Mouse (Mus musculus) frontal cortex, postnatal 10 days (tissue): ENCODE measurements around the gene Ascc1.

ENCODE experiments used
- DNase-seq, 2 experiments: peaks; one replicate each; pipeline ENCODE4 v3.0.0; 2022; ENCODE audit warnings: low spot score in 2 of 2, mixed read lengths in 1 of 2

The Ascc1 gene

DNA sequence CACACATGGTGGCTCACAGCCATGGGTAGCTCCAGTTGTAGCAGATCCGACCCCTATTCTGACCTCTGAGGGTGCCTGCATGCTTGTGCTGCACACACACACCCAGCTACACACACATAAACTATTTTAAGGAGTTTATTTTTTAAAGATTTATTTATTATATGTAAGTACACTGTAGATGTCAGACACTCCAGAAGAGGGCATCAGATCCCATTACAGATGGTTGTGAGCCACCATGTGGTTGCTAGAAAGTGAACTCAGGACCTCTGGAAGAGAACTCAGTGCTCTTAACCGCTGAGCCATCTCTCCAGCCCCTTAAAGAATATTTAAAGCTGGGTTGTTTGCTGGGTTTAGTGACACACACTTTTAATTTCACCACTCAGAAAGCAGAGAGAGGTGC is 16.7 kb downstream of the Ascc1 start:
- no peak for DNase-seq

DNA sequence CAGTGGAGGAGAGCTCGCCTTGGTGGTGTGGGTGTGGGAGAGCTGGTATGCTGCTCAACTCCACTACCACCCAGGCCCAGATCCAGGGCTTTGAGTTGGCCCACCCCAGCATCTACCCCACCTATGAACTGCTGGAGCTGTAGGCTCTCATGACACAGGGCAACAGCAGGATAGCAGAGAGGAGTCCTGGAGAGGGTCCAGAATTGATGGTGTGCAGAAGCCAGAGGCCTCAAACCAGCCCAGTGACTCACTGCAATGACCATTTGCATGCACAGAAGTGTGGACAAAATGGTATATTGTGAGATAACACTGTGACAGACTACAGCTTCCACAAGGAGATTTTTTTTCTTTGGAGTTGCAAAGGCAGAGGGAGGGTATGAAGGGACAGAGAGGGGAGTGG is 21.1 kb downstream of the Ascc1 start:
- DNase-seq, result no peak

DNA sequence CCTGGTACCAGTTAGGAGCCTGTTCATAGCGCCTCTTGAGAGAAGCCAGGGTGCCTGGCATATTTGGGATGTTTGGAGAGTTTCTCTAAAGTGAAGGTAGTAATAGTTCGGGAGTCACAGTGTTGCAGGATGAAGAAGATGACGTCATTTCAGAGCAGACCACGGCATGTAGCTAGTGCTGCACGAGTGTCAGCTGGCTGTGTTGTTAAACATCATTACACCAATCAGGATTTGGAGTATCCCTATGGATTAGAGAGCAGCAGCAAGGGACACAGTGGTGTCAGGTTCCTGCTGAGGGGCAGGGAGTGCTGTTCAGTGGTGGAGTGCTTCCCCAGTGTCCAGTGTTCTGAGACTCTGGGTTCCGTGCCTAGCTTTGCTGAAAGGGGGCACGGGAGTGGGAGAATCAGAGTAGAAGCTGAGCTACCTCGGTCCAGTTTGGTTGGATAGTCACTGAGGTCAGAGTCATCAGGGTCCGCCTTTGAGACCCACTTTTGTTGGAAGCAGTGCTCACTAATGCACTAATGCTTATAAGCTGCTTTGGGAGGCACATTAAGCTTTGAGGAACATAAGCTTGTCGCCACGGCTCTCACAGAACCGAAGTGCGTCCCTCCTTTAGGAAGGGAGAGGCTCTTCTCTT is 24.3 kb downstream of the Ascc1 start:
- DNase-seq, result no peak

DNA sequence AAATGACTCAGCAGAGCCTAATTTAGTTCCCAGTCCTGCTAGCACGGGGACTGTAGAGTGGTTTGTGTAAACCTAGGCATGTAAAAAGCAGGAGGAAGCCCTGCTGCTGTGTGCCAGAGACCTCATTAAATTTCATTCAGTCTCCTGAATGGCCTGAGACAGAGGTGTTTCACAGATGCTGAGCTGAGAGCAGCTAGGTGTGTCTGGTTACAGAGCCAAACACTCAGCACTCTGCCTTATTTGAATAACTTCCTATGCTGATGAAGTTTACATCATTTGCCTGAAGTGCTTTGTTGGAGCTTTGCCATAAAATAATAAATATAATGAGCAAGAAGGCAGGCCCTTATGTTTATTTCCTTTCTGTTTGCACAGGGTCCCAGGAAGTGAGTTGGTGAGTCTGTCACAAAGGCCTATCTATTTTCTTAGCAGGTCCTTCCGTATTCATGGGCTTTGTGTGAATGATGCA is 25.0 kb downstream of the Ascc1 start:
- no peak for DNase-seq

DNA sequence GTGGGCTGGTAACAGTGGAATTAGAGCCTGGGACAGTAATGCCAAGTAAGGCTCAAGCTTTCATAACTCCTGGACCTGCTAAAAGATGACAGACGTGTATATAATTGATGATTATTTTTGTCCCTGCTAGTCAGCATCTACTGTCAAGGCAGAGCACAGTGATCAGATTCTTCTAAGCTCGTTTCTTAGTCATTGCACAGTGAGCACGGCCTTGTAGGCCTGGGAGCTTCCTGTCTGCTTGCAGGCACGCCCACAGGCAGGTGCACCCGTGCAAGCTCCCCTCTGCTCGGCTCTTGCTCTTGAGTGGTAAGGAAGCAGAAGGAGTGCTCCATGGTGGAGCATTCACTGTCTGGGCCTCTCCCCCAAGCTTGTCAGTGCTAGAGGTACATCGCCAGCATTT is 25.6 kb downstream of the Ascc1 start:
- DNase-seq, result no peak

DNA sequence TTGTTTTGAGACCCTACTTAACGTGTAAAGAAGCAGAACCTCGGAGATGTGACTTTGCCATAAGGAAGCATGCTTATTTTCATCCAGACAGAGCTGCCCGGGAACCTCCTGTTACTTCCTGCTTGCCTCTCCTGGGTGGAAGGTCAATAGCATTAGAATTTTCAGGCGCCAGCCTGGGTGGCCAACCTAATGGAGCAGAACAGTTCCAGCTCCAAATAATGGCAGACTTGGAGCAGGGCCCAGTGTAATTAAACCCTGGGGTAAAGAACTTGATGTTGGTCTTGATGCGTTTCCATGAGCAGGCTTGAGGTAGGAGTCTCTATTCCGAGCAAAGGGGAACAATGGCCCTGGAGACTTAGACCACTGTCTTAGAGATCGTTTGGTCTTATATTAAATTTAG is 26.4 kb downstream of the Ascc1 start:
- DNase-seq, result no peak

DNA sequence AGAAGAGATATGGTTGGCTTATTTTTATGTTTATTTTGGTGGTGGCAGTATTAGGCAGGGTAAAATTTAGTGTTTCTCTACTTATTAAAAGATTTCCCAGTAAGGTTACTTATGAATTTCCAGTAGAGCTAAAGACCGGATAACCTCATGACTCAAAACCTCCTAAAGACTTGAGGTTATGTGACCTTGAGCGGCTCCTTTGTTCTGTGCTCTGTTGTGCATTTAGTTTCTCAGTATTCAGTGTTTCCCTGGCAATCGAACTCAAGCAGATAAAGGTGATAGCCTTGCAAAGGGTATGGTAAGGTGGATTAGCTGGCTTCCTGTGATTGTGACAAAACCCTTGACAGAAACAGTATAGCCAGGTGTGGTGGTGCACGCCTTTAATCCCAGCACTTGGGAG is 26.8 kb downstream of the Ascc1 start:
- no peak for DNase-seq

DNA sequence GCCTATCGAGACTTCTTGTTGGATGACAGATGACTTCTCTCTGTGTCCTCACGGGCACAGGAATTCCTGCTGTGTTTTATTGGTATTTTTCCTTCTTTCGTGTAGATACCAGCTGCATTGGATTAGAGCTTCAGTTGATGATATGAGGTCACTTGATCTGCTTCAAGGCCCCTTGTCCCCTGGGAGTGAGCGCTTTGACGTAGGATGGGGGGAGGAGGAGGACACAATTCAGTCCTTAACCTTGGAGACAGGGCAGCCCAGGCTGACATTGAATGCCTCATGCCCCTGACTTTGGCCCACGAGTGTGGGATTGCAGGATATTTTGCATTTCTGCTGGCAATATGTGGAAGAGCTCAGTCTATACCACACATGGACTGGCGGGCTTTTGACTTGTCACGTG is 29.0 kb downstream of the Ascc1 start:
- no peak for DNase-seq

DNA sequence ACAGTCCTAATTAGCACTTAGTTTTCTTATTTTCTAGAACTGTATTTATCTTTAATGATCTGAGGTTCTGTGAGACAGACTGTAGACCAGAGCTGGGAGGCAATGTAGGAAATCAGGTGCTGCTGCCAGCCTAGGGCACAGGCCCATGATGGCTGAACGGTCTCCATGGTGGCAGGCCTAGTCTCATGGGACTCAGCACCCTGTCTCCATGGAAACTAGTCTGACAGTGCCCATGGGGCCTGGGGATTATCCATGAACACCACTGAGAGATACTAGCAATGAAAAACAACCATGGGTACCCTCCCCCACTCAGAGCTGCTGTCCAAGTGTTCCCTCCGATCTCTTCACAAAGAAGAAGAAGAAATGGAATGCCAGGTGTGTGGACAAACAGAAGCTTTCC is 29.4 kb downstream of the Ascc1 start:
- no peak for DNase-seq

DNA sequence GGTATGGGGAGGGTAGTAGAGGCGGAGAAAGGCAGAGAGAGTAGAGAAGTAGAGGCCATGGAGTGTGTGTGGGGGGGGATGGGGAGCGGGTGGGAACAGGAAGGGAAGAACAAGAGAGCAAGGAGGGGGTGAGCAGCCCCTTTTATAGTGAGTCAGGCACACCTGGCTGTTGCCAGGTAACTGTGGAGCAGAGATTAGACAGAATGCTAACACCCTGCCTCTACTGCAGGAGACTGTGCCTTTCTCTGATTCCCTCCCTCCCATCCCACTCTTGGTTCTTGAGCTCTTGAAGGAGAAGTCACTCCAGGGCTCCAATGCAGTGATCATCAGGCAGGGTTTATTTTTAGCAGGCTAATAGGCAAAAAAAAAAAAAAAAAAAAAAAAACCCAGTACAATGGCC is 30.0 kb downstream of the Ascc1 start:
- DNase-seq, result no peak

DNA sequence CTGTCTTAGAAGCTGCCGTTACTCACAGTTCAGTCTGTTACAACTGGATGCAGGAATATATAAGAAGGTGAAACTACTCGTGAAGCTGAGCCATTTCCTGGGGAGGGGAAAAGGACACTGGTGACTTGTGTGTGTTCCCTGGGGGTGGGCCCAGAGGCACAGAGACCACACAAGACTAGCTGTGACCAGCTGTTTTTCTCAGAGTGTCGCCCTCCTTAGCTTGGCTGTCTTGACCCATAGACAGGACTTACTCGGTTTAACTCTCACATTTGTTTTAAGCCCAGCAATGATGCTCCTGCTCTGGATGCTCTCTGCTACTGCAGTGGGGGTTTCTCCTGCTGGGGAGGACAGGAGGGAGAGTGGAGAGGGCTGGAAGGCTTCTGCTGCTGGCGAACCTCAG is 30.5 kb downstream of the Ascc1 start:
- no peak for DNase-seq

DNA sequence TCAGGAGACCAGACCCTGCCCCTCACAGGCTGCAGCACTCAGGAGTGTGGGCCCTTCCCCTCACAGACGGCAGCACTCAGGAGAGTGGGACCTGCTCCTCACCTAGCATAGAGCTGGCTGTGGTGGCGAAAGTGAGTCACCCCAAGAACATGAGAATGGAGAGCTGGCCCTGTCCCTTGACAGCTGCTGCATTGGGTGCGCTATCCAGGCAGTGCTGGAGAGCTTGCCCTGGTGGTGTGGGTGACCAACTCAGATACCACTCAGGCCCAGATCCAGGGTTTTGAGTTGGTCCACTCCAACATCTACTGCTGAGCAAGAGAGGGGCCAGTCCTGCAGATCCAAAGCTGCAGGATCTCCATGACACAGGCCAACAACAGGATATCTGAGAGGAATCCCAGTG is 32.0 kb downstream of the Ascc1 start:
- no peak for DNase-seq

DNA sequence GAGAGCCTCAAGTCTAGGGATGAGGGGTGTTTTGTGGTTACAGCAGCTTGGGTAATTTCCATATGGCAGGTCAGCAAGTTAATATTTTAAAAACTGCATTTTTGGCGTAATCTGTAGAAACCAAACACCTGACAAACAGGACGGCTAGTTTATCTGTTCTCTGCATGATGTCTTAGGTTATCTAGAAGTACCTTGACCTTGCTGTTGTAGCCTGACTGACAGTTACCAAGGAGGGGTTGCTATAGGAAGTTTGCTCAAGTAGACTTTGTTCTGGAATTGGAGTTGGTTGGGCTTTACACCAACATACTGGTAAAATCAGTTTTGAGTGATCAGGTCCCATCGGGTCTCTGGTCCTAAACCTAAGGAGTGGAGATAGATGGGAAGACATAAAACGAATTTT is 33.1 kb downstream of the Ascc1 start:
- no peak for DNase-seq

DNA sequence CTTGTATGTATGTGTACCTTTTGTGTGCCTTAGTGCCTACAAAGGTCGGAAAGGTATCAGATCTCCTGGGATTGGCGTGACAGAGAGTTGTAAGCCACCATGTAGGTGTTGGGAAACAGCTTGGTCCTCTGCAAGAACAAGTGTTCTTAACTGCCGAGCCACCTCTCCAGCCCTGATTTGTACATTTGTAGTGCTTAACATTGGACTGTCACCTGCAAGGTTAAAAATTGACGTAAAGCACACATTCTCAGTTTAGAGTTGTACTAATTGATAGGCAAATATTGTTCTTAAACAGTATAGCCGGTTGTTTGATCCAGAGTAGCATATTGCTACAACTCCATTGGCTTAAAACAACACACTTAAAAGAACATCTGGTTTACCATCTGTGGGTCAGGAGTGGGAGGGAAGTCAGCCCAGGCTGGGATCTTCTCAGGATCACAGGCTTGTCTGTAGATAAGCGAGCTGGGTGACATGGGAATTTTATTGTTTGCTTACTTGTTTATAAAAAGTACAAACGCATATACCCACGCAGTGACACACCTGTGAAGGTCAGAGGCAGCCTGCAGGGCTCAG is 39.8 kb downstream of the Ascc1 start:
- no peak for DNase-seq

DNA sequence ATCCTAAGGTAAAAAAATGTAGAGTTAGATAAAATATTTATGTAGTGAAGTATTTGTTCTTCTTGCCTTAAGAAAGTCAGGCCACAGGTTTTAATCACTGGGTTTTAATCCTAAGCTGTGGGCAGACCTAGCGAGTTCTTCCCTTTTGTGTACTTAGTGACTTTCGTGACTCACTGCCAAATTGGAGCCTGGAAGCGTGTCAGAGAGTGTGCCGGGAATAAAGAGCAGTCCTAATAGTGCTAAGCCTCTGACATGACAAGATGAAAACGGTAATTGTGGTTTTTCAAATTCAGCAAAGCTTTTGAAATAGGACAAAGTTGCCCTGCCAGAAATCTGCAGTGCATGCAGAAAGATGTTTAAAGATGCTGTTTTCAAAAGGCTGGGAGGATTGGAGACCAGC is 44.1 kb downstream of the Ascc1 start:
- DNase-seq, result peak in 1 of 2 experiments; percentile 33

DNA sequence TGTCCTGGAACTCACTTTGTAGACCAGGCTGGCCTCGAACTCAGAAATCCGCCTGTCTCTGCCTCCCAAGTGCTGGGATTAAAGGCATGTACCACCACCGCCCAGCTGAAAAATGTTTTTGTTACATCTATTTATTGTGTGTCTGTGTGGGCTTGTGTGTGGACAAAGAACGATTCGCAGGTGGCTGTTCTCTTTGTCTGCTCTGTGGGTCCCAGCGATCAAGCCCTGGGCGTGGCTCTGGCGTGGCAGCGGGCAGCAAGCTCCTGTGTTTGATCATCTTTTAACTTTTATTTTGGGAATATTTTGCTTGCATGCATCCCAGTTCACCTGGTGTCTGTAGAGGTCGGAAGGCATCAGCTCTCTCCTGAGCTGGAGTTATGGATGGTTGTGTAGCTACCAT is 48.0 kb downstream of the Ascc1 start:
- no peak for DNase-seq

DNA sequence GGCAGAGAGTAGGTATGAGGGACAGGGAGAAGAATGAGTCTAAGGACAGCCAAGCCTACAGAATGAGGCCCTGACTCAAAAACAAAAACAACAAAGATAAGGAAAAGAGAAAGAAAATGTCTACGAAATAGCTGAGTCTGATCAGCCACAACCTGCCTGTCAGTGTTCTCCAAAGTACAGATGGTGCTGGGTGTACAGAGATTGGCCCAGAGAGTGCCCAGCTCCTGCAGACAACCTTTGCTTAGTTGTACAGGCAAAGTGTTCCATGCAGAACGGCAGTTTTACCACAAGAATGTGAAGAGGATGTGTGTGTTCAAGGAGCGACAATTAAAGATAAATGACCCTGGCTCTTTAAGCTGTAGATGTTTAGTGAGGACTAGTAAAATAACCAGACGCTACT is 50.5 kb downstream of the Ascc1 start:
- DNase-seq, result no peak

DNA sequence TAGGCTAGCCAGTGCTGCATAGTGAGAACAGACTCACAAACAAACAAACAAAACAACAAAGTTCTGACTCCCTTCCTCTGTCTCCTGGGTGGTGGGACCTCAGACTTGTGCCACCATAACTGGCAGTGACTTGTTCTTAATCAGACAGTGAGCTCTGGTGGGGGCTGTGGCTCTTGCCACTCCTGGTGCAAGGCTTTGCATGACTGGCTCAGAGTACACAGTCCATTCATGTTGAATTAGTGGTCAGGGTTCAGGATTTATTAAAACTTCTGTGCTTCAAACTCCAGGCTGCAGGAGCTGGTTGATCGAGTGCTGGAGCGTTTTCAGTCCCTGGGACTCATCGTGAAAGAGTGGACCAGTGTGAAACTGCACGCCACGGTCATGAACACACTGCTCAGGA is 59.6 kb downstream of the Ascc1 start:
- DNase-seq, result no peak

DNA sequence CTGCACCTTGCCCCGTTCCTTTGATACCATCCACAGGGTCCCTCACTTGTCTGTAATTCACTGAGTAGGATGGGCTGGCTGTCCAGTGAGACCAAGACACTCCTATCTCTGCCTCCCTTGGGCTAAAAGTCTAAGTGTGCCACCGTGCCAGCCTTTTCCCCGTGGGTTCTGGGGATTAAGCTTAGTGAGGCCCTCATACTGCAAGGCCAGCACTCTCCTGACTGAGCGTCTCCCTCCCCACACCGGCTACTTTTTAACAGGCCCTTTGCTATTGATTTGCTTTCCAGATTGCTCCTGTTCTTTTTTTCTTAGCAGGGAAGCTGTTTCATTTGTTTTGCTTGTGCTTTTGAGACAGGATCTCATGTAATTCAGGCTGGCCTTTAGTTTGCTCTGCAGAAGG is 60.3 kb downstream of the Ascc1 start:
- no peak for DNase-seq

DNA sequence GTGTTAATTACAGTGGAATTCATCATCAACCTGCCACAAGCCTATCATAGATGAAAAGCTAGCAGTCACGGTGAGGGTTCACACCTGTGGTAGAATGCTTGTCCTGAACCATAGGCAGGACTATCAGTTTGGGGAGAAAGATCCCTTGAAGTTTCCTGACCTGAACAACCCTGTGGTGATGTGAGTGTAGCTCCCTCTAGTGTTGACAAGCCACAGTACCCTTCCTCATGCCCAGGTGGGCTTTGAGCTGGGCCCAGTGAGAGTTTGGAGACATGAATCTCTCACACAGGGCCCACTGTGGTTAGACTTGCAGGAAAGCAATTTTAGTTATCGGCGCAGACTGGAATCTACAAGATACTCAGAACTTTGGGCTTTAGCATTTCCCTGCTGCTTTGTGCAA is 63.9 kb downstream of the Ascc1 start:
- peak in 1 of 2 experiments; percentile 22 for DNase-seq

DNA sequence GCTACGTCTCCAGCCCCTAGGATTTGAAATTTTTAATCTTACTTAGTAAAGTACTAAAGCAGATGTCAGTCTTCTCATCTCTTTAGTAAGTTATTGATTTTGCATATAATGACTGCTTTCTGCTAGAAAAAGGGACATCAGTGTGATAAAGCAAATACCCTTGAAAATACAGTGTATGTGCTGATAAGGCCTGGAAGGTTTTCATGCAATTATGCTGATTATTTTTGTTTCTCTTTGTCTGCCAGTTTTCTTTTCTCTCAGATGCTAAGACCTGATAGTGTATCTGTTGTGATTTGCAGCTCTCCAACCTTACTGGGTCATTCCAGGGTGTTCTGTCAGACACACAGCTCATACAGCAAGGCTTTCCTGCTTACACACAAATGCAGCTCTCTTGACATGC is 72.6 kb downstream of the Ascc1 start:
- DNase-seq, result no peak

DNA sequence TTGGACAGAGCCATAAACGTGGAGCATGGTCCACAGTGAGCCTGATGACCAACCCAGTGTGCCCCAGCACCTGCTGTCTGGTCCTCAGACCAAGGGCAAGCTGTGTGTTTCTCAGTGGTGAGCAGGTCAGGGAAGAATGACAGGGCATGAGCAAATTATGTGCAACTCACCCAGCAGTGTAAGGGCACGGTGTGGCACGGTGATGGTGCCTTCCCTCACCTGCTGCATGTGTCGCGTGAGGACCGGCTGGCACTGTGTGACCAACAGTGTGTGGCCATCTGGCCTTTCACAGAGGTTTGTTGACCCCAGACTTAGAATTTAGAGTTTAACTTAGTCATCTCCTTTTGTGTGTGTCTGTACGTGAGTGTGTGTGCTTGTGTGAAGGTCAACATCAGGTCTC is 74.6 kb downstream of the Ascc1 start:
- DNase-seq, result no peak

DNA sequence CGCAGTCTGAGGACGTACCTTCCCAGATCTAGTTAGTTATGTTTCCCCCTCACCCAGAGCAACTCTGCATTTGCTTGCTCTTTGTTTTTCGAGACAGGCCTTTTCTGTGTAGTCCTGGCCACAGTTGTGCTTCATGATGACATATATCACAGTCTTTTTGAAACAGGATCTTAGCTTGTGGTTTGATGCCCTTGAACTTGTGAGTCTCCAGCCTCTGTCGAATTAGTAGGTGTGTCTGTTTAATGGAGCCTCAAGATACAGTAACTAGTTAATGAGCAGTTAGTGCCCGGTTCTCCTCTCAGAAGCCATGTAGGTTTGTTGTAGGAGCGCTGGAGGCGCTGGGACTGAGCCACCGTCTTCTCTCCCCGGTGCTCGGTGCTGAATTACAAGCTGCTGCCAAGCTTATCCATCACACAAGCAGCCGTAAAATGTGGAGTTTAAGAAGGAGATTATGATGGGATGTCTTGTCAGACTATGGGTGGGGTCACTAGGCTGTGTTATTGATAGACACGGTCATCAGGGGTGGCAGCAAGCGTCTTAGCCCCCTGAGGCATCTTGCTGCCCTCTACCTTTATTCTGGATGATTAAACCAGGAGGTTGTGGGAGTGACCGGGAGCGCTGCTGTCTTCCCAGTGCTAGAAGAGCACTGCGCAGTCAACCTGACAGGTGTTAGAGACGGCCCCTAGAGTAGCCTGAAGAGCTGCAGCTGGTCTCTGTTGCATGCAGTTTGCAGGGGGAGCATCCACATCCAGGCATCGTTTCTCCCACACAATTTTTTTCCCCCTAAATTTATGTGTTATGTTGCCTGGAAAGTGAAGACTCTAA is 75.3 kb downstream of the Ascc1 start:
- no peak for DNase-seq
